Mouse (Mus musculus): Measurements from ENCODE around the gene Riok1. TPM values are rescaled to one million over a fixed set of nuclear protein-coding genes. Genes with fewer than 3 reads are reported as not detected.

The Riok1 gene
- polyA plus RNA-seq (2015; fragmentation: Nextera tagmentation; extraction: Ambion mirVana), result 45.5 and 50.8 TPM in 2 replicates

GRCm38 (mm10) chr13:38036343-38037043 is at the start of gene Riok1:
Gene Riok1, plus strand, starts transcription at chr13:38036995.
- Histone ChIP-seq H3K4me2 (peak within 1 kb of the TSS; percentile 80), H3K4me1 (replicated peaks) (peaks cover 23% of the 10 kb centered on the region), H3K27me3 (no peaks in the 10 kb centered on the region), H3K9me3 (no peaks in the 10 kb centered on the region), H3K36me3 (peaks cover 17% of the 10 kb centered on the region), H3K9ac (peak within 1 kb of the TSS; percentile 74), H3K4me3 (peak within 1 kb of the TSS; percentile 59), H3K27ac (replicated peaks) (peak within 1 kb of the TSS; percentile 84)
- 13% methylated on average over 37 of the region's 37 CpGs for WGBS
- ATAC-seq (ENCODE audit: low FRiP score, low read depth), result peak; percentile 77; the same call in 1 of the 2 replicates

- no peak overlapping the region for H3K27ac ChIP-seq (replicated peaks)
- H3K9me3 ChIP-seq, result no peaks in the 10 kb centered on the region
- no peak overlapping the region for H3K9ac ChIP-seq
- WGBS, result 95% methylated on average over 8 of the region's 8 CpGs
- H3K27me3 ChIP-seq, result no peaks in the 10 kb centered on the region
- H3K4me1 ChIP-seq (replicated peaks), result peaks cover 15% of the 10 kb centered on the region
- peaks cover 59% of the 10 kb centered on the region for H3K36me3 ChIP-seq
- no peak overlapping the region for H3K4me3 ChIP-seq
- no peak for ATAC-seq (ENCODE audit: low FRiP score, low read depth)
- no peak overlapping the region for H3K4me2 ChIP-seq
Measured at GRCm38 (mm10) chr13:37989701-37990100, 47.1 kb upstream of the Riok1 start.

- Histone ChIP-seq H3K36me3 (peaks cover 33% of the 10 kb centered on the region), H3K4me1 (replicated peaks) (peaks cover 16% of the 10 kb centered on the region), H3K9ac (peak overlapping the region; percentile 89), H3K27me3 (no peaks in the 10 kb centered on the region), H3K27ac (replicated peaks) (0 out of 2 replicates have a peak overlapping the region, but pooled peaks have one; percentile 94), H3K4me2 (peak overlapping the region; percentile 75), H3K9me3 (no peaks in the 10 kb centered on the region), H3K4me3 (peak overlapping the region; percentile 88)
- WGBS, result 13% methylated on average over 10 of the region's 10 CpGs
- ATAC-seq (ENCODE audit: low FRiP score, low read depth), result no peak
Measured at GRCm38 (mm10) chr13:37992638-37993371, 44.0 kb upstream of the Riok1 start.

- Histone ChIP-seq H3K9ac (peak overlapping the region; percentile 89), H3K4me3 (peak overlapping the region; percentile 88), H3K27me3 (no peaks in the 10 kb centered on the region), H3K4me2 (peak overlapping the region; percentile 75), H3K36me3 (peaks cover 27% of the 10 kb centered on the region), H3K9me3 (no peaks in the 10 kb centered on the region), H3K27ac (replicated peaks) (peak overlapping the region; percentile 94), H3K4me1 (replicated peaks) (peaks cover 16% of the 10 kb centered on the region)
- under 1% methylated on average over 17 of the region's 17 CpGs for WGBS
- no peak for ATAC-seq (ENCODE audit: low FRiP score, low read depth)
Measured at GRCm38 (mm10) chr13:37993376-37993703, 43.5 kb upstream of the Riok1 start.

GRCm38 (mm10) chr13:37993704-37994404 is 42.9 kb upstream of the Riok1 start, which contains the start of gene Ssr1:
Gene Ssr1, minus strand, starts transcription at chr13:37994217.
- under 1% methylated on average over 86 of the region's 89 CpGs for WGBS
- Histone ChIP-seq H3K4me3 (peak within 1 kb of the TSS; percentile 88), H3K4me1 (replicated peaks) (peaks cover 16% of the 10 kb centered on the region), H3K36me3 (peaks cover 22% of the 10 kb centered on the region), H3K9me3 (no peaks in the 10 kb centered on the region), H3K4me2 (peak within 1 kb of the TSS; percentile 75), H3K27me3 (no peaks in the 10 kb centered on the region), H3K27ac (replicated peaks) (peak within 1 kb of the TSS; percentile 94), H3K9ac (peak within 1 kb of the TSS; percentile 89)
- ATAC-seq (ENCODE audit: low FRiP score, low read depth), result peak; percentile 98

GRCm38 (mm10) chr13:37994405-37994749 is 42.4 kb upstream of the Riok1 start:
- WGBS, result 22% methylated on average over 7 of the region's 7 CpGs
- peak; percentile 71 for ATAC-seq (ENCODE audit: low FRiP score, low read depth)
- Histone ChIP-seq H3K9me3 (no peaks in the 10 kb centered on the region), H3K27ac (replicated peaks) (peak overlapping the region; percentile 72), H3K27me3 (no peaks in the 10 kb centered on the region), H3K36me3 (peaks cover 18% of the 10 kb centered on the region), H3K4me1 (replicated peaks) (peaks cover 16% of the 10 kb centered on the region), H3K4me3 (peak overlapping the region; percentile 88), H3K4me2 (peak overlapping the region; percentile 75), H3K9ac (peak overlapping the region; percentile 30)

- 75% methylated on average over 3 of the region's 3 CpGs for WGBS
- Histone ChIP-seq H3K36me3 (no peaks in the 10 kb centered on the region), H3K4me2 (no peak overlapping the region), H3K27me3 (no peaks in the 10 kb centered on the region), H3K4me3 (no peak overlapping the region), H3K9me3 (no peaks in the 10 kb centered on the region), H3K27ac (replicated peaks) (no peak overlapping the region), H3K9ac (no peak overlapping the region), H3K4me1 (replicated peaks) (peaks cover under 1% of the 10 kb centered on the region; the same call in 1 of the 2 replicates)
- no peak for ATAC-seq (ENCODE audit: low FRiP score, low read depth)
Measured at GRCm38 (mm10) chr13:37999713-38000112, 37.1 kb upstream of the Riok1 start.

GRCm38 (mm10) chr13:38002461-38002860 is 34.3 kb upstream of the Riok1 start:
- no peak overlapping the region for H3K4me2 ChIP-seq
- H3K4me1 ChIP-seq (replicated peaks), result no peaks in the 10 kb centered on the region
- no peaks in the 10 kb centered on the region for H3K36me3 ChIP-seq
- H3K9me3 ChIP-seq, result no peaks in the 10 kb centered on the region
- ATAC-seq (ENCODE audit: low FRiP score, low read depth), result no peak
- H3K4me3 ChIP-seq, result no peak overlapping the region
- H3K27ac ChIP-seq (replicated peaks), result no peak overlapping the region
- H3K27me3 ChIP-seq, result no peaks in the 10 kb centered on the region
- H3K9ac ChIP-seq, result no peak overlapping the region
- WGBS, result 47% methylated on average over 1 of the region's 1 CpGs

GRCm38 (mm10) chr13:38007972-38008371 is 28.8 kb upstream of the Riok1 start:
- Histone ChIP-seq H3K4me3 (no peak overlapping the region), H3K27me3 (no peaks in the 10 kb centered on the region), H3K4me2 (no peak overlapping the region), H3K27ac (replicated peaks) (no peak overlapping the region), H3K4me1 (replicated peaks) (no peaks in the 10 kb centered on the region), H3K36me3 (no peaks in the 10 kb centered on the region), H3K9me3 (no peaks in the 10 kb centered on the region), H3K9ac (no peak overlapping the region)
- no peak for ATAC-seq (ENCODE audit: low FRiP score, low read depth)
- WGBS, result 95% methylated on average over 2 of the region's 2 CpGs

- no peak overlapping the region for H3K9ac ChIP-seq
- no peaks in the 10 kb centered on the region for H3K27me3 ChIP-seq
- no peak overlapping the region for H3K27ac ChIP-seq (replicated peaks)
- no peaks in the 10 kb centered on the region for H3K4me1 ChIP-seq (replicated peaks)
- H3K4me3 ChIP-seq, result no peak overlapping the region
- H3K4me2 ChIP-seq, result no peak overlapping the region
- ATAC-seq (ENCODE audit: low FRiP score, low read depth), result no peak
- no peaks in the 10 kb centered on the region for H3K9me3 ChIP-seq
- H3K36me3 ChIP-seq, result no peaks in the 10 kb centered on the region
- WGBS, result 86% methylated on average over 5 of the region's 5 CpGs
Measured at GRCm38 (mm10) chr13:38009721-38010408, 26.9 kb upstream of the Riok1 start.

- no peak overlapping the region for H3K4me2 ChIP-seq
- no peaks in the 10 kb centered on the region for H3K36me3 ChIP-seq
- no peak overlapping the region for H3K27ac ChIP-seq (replicated peaks)
- H3K9ac ChIP-seq, result no peak overlapping the region
- H3K4me3 ChIP-seq, result no peak overlapping the region
- ATAC-seq (ENCODE audit: low FRiP score, low read depth), result no peak
- no peaks in the 10 kb centered on the region for H3K4me1 ChIP-seq (replicated peaks)
- H3K27me3 ChIP-seq, result no peaks in the 10 kb centered on the region
- WGBS, result 86% methylated on average over 5 of the region's 5 CpGs
- H3K9me3 ChIP-seq, result no peaks in the 10 kb centered on the region
Measured at GRCm38 (mm10) chr13:38010444-38010910, 26.3 kb upstream of the Riok1 start.
